Mouse (Mus musculus) cortical plate, adult 2 months (tissue): ENCODE measurements around the gene Macrod2.

ENCODE experiments used
- CTCF ChIP-seq: fragments of 200-500 bp; IDR thresholded peaks from 2 replicates; pipeline ENCODE4 v1.5.1; 2011; ENCODE audit warnings: mild to moderate bottlenecking, control low read depth, low read length; ENCODE audit not compliant: insufficient read depth; ENCODE audit errors: extremely low read depth
- POLR2A ChIP-seq: fragments of 200-500 bp; IDR thresholded peaks from 2 replicates; pipeline ENCODE4 v1.6.1; 2011; ENCODE audit warnings: mild to moderate bottlenecking, low read length, control low read depth; ENCODE audit not compliant: insufficient read depth; ENCODE audit errors: extremely low read depth

DNA sequence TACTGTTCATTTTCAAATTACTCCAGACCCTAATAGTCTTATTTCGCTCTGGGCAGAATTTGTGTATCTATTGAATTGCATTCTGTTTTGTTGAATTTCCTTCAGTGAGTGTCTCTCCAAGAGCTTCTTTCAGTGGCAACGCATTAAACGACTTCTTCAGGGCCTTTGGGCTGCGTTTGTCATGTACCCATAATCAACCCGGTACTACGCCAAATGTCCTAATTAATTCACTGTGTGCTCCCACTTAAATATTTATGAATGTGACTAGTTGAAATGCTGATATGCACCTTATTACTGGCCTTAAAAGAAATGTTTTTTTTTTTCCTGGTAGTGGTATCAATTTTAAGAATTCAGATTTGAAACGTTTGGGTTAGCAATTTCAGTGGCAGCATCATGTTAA lies 763.1 kb downstream of the Macrod2 start:
- TF ChIP-seq POLR2A (no peak), CTCF (no peak)
